Mouse (Mus musculus) limb, embryonic 12.5 days (tissue): ENCODE measurements around the gene Capn1. TPM values are rescaled to one million over a fixed set of nuclear protein-coding genes. Genes with fewer than 3 reads are reported as not detected.

Experiments used
- ATAC-seq: fragments of 200-750 bp; cut with Nextera tagmentation; 2 replicates; pipeline ENCODE4 v1.8.0; 2017; ENCODE audit warnings: low read depth, moderate TSS enrichment; ENCODE audit not compliant: insufficient number of reproducible peaks, insufficient read depth, low FRiP score, low TSS enrichment
- H3K27ac ChIP-seq: fragments of 300-500 bp; sonication (generic); 2 replicates; pipeline ENCODE4 v1.5.1; 2016; ENCODE audit warnings: mild to moderate bottlenecking, moderate library complexity
- H3K27me3 ChIP-seq: fragments of 300-500 bp; sonication (generic); 2 replicates; pipeline ENCODE4 v1.6.1; 2016; ENCODE audit warnings: mild to moderate bottlenecking, moderate library complexity
- H3K36me3 ChIP-seq: fragments of 300-500 bp; sonication (generic); 2 replicates; pipeline ENCODE4 v1.6.1; 2016; ENCODE audit warnings: mild to moderate bottlenecking, moderate library complexity
- H3K4me1 ChIP-seq: fragments of 300-500 bp; sonication (generic); replicated peaks from 2 replicates; pipeline ENCODE4 v1.6.1; 2016
- H3K4me2 ChIP-seq: fragments of 300-500 bp; sonication (generic); 2 replicates; pipeline ENCODE4 v1.6.1; 2016; ENCODE audit warnings: mild to moderate bottlenecking, moderate library complexity
- H3K4me3 ChIP-seq: fragments of 300-500 bp; sonication (generic); replicated peaks from 2 replicates; pipeline ENCODE4 v1.5.1; 2016; ENCODE audit warnings: mild to moderate bottlenecking
- H3K9ac ChIP-seq: fragments of 300-500 bp; sonication (generic); replicated peaks from 2 replicates; pipeline ENCODE4 v1.6.1; 2016; ENCODE audit warnings: mild to moderate bottlenecking, moderate library complexity
- H3K9me3 ChIP-seq: fragments of 300-500 bp; sonication (generic); 2 replicates; pipeline ENCODE4 v1.6.1; 2016; ENCODE audit warnings: mild to moderate bottlenecking, moderate library complexity
- WGBS: fragments of 180-500 bp; shearing (Covaris S2); methylation state at CpG from one replicate; pipeline ENCODE4 v1.1.7; 2016; 5-methylcytosine and 5-hydroxymethylcytosine counted together
- polyA plus RNA-seq: library from polyadenylated mRNA; unstranded; fragments of >200 nt; fragmentation: Nextera tagmentation; extraction: Ambion mirVana; gene quantifications from 2 replicates; pipeline ENCODE4 v1.2.1, GENCODE M21; 2016

Gene Capn1
- polyA plus RNA-seq, 1 experiment from 2014 or later, result 7.0 TPM

DNA sequence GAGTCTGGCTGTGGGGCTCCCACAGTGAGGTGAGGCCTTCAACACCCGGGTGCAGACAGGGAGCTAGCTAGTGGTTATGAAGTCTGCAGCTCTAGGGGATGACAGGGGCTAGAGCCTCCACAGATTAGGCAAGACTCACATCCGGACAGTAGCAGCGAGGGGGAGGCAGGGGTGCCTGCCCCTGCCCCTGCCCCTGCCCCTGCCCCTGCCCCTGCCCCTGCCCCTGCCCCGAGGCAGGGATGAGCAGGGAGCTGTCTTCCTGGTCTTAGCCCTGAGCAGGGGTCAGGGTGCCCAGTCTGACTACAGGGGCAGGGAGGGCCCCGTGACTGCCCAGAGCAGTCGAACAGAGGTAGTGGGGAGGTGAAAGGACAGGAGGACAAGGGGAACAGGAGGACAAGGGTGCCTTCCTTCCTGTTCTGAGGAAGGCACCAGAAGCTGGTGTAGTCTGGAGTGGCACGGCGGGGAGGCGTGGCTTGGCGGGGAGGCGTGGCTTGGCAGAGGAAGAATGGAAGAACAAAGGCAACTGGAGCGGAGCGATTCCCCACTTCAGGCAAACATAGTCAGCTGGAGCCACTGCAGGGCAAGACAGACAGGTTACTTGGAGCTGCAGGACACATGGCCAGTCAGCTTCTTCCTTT lies 26.8 kb downstream of the Capn1 start:
- H3K36me3 ChIP-seq, result no peaks in the 10 kb centered on the region
- peak overlapping the region; percentile 52 for H3K9ac ChIP-seq
- no peaks in the 10 kb centered on the region for H3K27me3 ChIP-seq
- WGBS, result 13% methylated on average over 13 of the region's 13 CpGs
- ATAC-seq, result 0 out of 2 replicates have a peak, but pooled peaks have one; percentile 19
- 0 out of 2 replicates have a peak overlapping the region, but pooled peaks have one; percentile 4 for H3K4me3 ChIP-seq
- 0 out of 2 replicates have a peak overlapping the region, but pooled peaks have one; percentile 35 for H3K27ac ChIP-seq
- peaks cover 17% of the 10 kb centered on the region for H3K4me1 ChIP-seq
- peak overlapping the region; percentile 43 for H3K4me2 ChIP-seq
- H3K9me3 ChIP-seq, result no peaks in the 10 kb centered on the region

DNA sequence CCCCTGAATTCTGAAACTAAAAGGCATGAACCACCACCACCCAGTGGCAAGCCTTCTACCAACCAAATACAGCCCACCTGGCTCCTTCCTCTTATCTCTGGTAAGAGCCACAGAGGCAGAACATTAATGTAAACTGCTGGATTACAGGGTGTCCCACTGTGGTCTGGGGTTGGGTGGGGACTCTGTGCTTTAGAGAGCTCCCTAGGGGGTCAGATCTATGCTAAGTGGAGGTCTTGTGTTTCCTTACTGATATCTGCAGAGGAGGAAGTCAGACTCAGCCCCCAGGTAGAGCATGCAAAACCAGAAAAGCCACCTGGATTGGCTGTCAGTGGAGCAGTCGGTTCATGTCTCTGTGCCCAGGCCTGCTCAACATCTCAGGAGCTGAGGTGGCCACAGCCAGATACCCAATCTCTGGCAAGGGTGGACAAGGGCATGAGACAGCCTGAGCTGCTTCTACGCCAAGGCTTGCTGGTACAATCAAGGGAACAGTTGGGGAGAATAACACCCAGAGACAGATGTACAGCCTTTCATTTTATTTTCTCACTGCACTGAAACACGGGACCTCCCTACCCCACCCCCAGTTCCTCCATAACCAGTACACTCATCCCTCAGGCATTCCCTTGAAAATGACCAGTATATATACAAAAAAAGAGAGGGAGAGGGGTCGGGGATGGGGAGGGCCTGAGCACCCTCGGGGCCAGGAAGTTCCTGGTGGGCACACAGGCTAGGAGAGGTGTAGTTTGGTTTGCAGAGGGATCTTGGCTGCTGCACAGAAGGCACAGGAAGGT lies 27.5 kb downstream of the Capn1 start:
- WGBS, result 57% methylated on average over 5 of the region's 5 CpGs
- Histone ChIP-seq H3K4me1 (peaks cover 17% of the 10 kb centered on the region), H3K36me3 (no peaks in the 10 kb centered on the region), H3K4me3 (no peak overlapping the region), H3K9me3 (no peaks in the 10 kb centered on the region), H3K4me2 (0 out of 2 replicates have a peak overlapping the region, but pooled peaks have one; percentile 43), H3K27ac (0 out of 2 replicates have a peak overlapping the region, but pooled peaks have one; percentile 35), H3K9ac (no peak overlapping the region), H3K27me3 (no peaks in the 10 kb centered on the region)
- ATAC-seq, result 0 out of 2 replicates have a peak, but pooled peaks have one; percentile 32

- peaks cover 17% of the 10 kb centered on the region for H3K4me1 ChIP-seq
- no peaks in the 10 kb centered on the region; the same call in 1 of the 2 replicates for H3K27me3 ChIP-seq
- ATAC-seq, result no peak
- WGBS, result 39% methylated on average over 4 of the region's 4 CpGs
- no peaks in the 10 kb centered on the region for H3K9me3 ChIP-seq
- H3K4me3 ChIP-seq, result no peak within 1 kb of the TSS
- no peak within 1 kb of the TSS for H3K9ac ChIP-seq
- no peaks in the 10 kb centered on the region for H3K36me3 ChIP-seq
- H3K27ac ChIP-seq, result no peak within 1 kb of the TSS
- no peak within 1 kb of the TSS for H3K4me2 ChIP-seq
These were observed 29.7 kb downstream of the Capn1 start, which contains the start of gene Slc22a20 for GRCm38 (mm10) chr19:5986043-5986442. Gene Slc22a20 (minus strand): TSS chr19:5986143.

GRCm38 (mm10) chr19:5980477-5980876 lies 35.2 kb downstream of the Capn1 start:
- no peaks in the 10 kb centered on the region; the same call in 1 of the 2 replicates for H3K27me3 ChIP-seq
- no peak overlapping the region for H3K4me2 ChIP-seq
- WGBS, result 83% methylated on average over 9 of the region's 9 CpGs
- no peak overlapping the region for H3K27ac ChIP-seq
- no peak for ATAC-seq
- H3K4me1 ChIP-seq, result 0 out of 2 replicates have a peak, but pooled peaks cover 4% of the 10 kb centered on the region
- H3K36me3 ChIP-seq, result no peaks in the 10 kb centered on the region
- H3K9ac ChIP-seq, result no peak overlapping the region
- H3K4me3 ChIP-seq, result no peak overlapping the region
- no peaks in the 10 kb centered on the region for H3K9me3 ChIP-seq

DNA sequence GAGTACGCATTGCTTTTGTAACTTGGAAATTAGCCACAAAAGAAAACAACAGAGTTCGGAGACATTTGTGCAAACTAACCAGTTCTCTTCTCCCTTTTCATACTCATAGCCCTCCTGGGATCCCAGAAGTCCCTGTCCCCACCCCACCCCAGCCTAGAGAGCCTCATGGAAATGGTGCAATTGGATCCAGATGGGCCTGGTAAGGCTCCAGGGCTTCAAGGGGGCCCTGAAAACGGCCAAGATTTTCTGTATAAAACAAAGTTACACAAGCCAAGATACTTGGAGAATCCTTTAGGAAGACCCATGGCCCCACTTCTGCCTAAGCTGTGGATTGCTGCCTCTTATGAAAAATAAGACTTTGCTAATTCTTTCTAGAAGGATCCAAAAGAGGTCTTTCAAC lies 38.0 kb downstream of the Capn1 start:
- Histone ChIP-seq H3K9ac (no peak overlapping the region), H3K36me3 (no peaks in the 10 kb centered on the region), H3K4me2 (no peak overlapping the region), H3K9me3 (no peaks in the 10 kb centered on the region), H3K27me3 (no peaks in the 10 kb centered on the region; the same call in 1 of the 2 replicates), H3K4me1 (0 out of 2 replicates have a peak, but pooled peaks cover 4% of the 10 kb centered on the region), H3K27ac (no peak overlapping the region), H3K4me3 (no peak overlapping the region)
- no peak for ATAC-seq
- 65% methylated on average over 3 of the region's 3 CpGs for WGBS

DNA sequence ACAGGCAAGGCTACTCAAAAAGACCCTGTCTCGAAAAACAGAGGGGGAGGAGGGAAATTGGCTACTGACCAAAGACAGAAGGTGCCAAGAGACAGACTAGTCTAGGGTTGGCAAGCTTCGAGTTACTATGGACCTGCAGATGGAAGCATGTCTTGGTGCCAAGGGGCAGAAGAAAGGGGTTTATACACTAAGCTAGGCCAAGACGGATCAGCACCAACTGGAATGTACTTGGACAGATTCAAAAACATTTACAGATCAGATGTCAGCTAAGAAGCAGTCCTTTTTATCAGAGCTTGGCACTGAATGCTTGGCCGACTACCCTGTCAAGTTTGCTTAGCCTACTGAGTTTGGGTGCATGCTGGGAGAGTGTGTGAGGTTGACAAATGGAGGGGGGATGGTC lies 40.0 kb downstream of the Capn1 start:
- 0 out of 2 replicates have a peak, but pooled peaks cover 4% of the 10 kb centered on the region for H3K4me1 ChIP-seq
- H3K27me3 ChIP-seq, result no peaks in the 10 kb centered on the region
- no peak overlapping the region for H3K27ac ChIP-seq
- 71% methylated on average over 4 of the region's 4 CpGs for WGBS
- no peaks in the 10 kb centered on the region for H3K36me3 ChIP-seq
- no peak overlapping the region for H3K4me2 ChIP-seq
- H3K4me3 ChIP-seq, result no peak overlapping the region
- ATAC-seq, result no peak
- H3K9ac ChIP-seq, result no peak overlapping the region
- H3K9me3 ChIP-seq, result no peaks in the 10 kb centered on the region

GRCm38 (mm10) chr19:5975112-5975511 lies 40.6 kb downstream of the Capn1 start:
- no peak for ATAC-seq
- Histone ChIP-seq H3K4me1 (0 out of 2 replicates have a peak, but pooled peaks cover 4% of the 10 kb centered on the region), H3K27ac (no peak overlapping the region), H3K9me3 (no peaks in the 10 kb centered on the region), H3K4me2 (no peak overlapping the region), H3K4me3 (no peak overlapping the region), H3K36me3 (no peaks in the 10 kb centered on the region), H3K27me3 (no peaks in the 10 kb centered on the region), H3K9ac (no peak overlapping the region)
- WGBS, result 78% methylated on average over 4 of the region's 4 CpGs

DNA sequence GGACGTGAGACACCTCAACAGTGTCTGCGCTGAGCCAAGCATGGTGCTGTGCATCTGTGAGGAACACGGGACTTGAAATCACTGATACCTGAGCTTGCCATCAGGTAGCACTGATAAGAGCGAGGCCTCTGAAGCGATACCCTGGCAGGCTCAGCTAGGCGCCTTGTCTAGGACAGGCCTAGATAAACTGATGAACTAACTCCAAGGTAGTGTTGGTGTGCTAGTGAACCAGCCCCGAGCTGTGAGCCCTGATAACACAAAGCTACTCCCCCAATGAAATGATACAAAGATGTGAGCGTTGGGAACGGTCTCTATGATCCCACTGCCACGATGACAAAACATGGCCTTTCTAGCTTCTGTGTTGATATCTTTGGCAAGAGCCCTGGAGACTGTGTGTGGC lies 48.0 kb downstream of the Capn1 start:
- 90% methylated on average over 10 of the region's 10 CpGs for WGBS
- Histone ChIP-seq H3K4me3 (no peak overlapping the region), H3K9ac (no peak overlapping the region)

GRCm38 (mm10) chr19:5966786-5967185 lies 48.9 kb downstream of the Capn1 start:
- H3K36me3 ChIP-seq, result peaks cover under 1% of the 10 kb centered on the region; the same call in 1 of the 2 replicates
- no peaks in the 10 kb centered on the region for H3K27me3 ChIP-seq
- no peaks in the 10 kb centered on the region for H3K9me3 ChIP-seq
- H3K27ac ChIP-seq, result no peak overlapping the region
- 71% methylated on average over 6 of the region's 6 CpGs for WGBS
- H3K4me3 ChIP-seq, result no peak overlapping the region
- no peak overlapping the region for H3K4me2 ChIP-seq
- no peak for ATAC-seq
- peaks cover 23% of the 10 kb centered on the region for H3K4me1 ChIP-seq
- H3K9ac ChIP-seq, result no peak overlapping the region

More for the DNA sequence above, 48.0 kb downstream of the Capn1 start:
- H3K4me1 ChIP-seq, result peaks cover 16% of the 10 kb centered on the region
- ATAC-seq, result no peak
- no peak overlapping the region for H3K27ac ChIP-seq
- no peaks in the 10 kb centered on the region for H3K27me3 ChIP-seq
- no peaks in the 10 kb centered on the region for H3K9me3 ChIP-seq
- H3K4me2 ChIP-seq, result no peak overlapping the region
- H3K36me3 ChIP-seq, result no peaks in the 10 kb centered on the region

- Histone ChIP-seq H3K9ac (no peak overlapping the region), H3K4me3 (no peak overlapping the region), H3K27ac (no peak overlapping the region), H3K4me1 (peaks cover 32% of the 10 kb centered on the region), H3K4me2 (no peak overlapping the region), H3K9me3 (no peaks in the 10 kb centered on the region), H3K27me3 (no peaks in the 10 kb centered on the region), H3K36me3 (peaks cover 10% of the 10 kb centered on the region)
- 85% methylated on average over 2 of the region's 2 CpGs for WGBS
- no peak for ATAC-seq
These were observed 49.8 kb downstream of the Capn1 start for GRCm38 (mm10) chr19:5965910-5966309.

DNA sequence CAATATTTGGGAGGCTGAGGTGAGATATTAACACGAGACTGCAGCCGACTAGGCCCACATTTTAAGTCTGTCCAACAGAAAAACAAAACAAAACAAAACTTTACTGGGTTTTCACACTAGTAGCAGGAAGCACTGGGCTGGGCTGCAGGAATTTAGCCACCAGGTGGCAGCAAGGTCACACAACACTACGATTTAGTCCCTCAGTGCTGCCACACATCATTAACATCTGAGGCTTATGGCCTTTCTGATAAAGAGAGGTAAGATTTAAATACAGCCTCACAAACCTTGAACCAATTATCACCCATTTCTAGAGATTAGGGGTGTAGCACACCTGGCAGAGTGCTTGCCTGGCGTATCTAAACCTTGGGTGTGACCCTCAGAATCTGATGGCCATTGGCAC lies 50.4 kb downstream of the Capn1 start:
- Histone ChIP-seq H3K9me3 (no peaks in the 10 kb centered on the region), H3K27me3 (no peaks in the 10 kb centered on the region), H3K27ac (no peak overlapping the region), H3K9ac (no peak overlapping the region), H3K36me3 (peaks cover 16% of the 10 kb centered on the region), H3K4me3 (no peak overlapping the region), H3K4me2 (peak overlapping the region; percentile 81; the same call in 1 of the 2 replicates), H3K4me1 (peaks cover 32% of the 10 kb centered on the region)
- no peak for ATAC-seq
- WGBS, result 7% methylated on average over 4 of the region's 4 CpGs
